Mouse (Mus musculus) liver, postnatal 0 days (tissue): ENCODE data around the gene Clca3a1.

Experiments used
- CTCF ChIP-seq: sonication (generic); IDR thresholded peaks from 2 replicates; pipeline ENCODE4 v1.5.1; 2016; ENCODE audit warnings: antibody characterized with exemption, low read depth
- EP300 ChIP-seq: IDR thresholded peaks from 2 replicates; pipeline ENCODE4 v1.6.1; 2016; ENCODE audit warnings: antibody characterized with exemption, low read depth, mild to moderate bottlenecking

- TF ChIP-seq CTCF, result peak; percentile 55
- TF ChIP-seq EP300, result no peak
Measured at GRCm38 (mm10) chr3:144736831-144737230, 23.9 kb downstream of the Clca3a1 start.
